Mouse (Mus musculus): Measurements from ENCODE around the gene Cdc20. TPM values are rescaled to one million over a fixed set of nuclear protein-coding genes. Genes with fewer than 3 reads are reported as not detected.

Gene Cdc20
- polyA plus RNA-seq, 1 experiment from 2014 or later = 298 TPM

DNA sequence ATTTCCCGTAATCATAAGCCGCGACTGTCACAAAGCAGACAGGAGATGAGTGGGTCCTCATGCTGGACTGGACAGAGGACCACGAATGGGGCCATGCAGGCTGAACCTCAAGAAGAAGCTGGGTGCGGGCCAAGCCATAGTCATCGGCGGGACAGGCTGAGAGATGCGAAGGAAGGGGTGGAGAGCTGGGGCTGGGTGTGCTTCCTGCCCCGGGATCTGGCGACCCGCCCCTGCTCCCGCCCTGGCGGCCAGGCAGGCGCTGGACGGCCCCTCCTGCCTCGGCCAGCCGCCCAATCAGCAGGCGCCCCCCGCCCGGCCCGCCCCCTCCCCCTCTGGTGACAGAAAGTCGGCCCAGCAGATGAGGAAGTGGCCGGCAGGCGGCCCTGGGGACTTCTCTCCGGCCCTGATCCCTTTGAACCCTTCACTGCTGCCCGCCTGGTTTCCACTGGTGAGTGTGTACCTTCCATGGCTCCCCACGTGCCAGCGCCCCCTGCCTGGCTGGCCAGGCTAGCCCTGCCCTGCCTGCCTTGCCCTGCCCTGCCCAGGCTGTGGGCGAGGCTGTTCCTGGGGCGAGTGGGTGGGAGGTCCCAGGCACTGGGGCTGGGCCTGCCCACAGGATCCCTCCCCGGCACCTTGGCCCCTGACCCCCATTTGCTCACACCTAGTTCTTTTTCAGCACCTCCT is 9.2 kb downstream of the Cdc20 start, which contains the start of gene Elovl1:
Elovl1 (plus strand) TSS at position 326 of the 684 bp plus-strand sequence.
- WGBS = under 1% methylated on average over 29 of the region's 31 CpGs

DNA sequence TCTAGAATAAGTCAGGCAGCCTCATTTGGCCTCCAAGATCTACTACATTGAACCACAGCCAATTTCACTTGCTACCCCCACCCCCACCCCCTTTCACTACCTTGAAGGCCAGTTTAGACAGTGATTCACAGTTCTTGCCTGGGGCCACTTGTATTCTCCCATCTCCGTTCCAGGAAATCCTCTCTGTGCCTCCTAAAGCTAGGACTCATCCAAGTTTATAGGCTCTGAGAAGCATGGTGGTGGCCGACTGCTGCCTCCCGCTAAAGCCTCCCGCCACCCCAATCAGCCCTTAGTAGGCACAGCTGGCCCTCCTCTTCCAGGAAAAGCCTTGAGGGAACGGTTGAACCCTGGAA is 9.8 kb downstream of the Cdc20 start:
- ATAC-seq (replicated peaks; ENCODE audit: insufficient number of reproducible peaks, low FRiP score, low TSS enrichment, low read depth) (peak; percentile 20; the same call in 1 of the 2 replicates), DNase-seq (ENCODE audit: low spot score) (no peak)
- Histone ChIP-seq H3K9ac (replicated peaks; ENCODE audit: low read length) (peak overlapping the region; percentile 77), H3K27me3 (ENCODE audit: control insufficient read depth, insufficient read depth, low read length) (no peaks in the 10 kb centered on the region), H3K4me3 (ENCODE audit: low read depth, low read length) (peak overlapping the region; percentile 66), H3K27ac (replicated peaks; ENCODE audit: low read depth, low read length) (no peak overlapping the region), H3K4me1 (ENCODE audit: control insufficient read depth, insufficient read depth, low read length) (no peaks in the 10 kb centered on the region), H3K9me3 (replicated peaks; ENCODE audit: control insufficient read depth, low read length) (no peaks in the 10 kb centered on the region), H3K36me3 (replicated peaks; ENCODE audit: control insufficient read depth, insufficient read depth, low read depth, low read length) (peaks cover 5% of the 10 kb centered on the region; the same call in 1 of the 2 replicates), H3K4me2 (ENCODE audit: low read depth, low read length) (peak overlapping the region; percentile 86)
- WGBS = 2% methylated on average over 5 of the region's 5 CpGs

More for the DNA sequence above, 9.2 kb downstream of the Cdc20 start, which contains the start of gene Elovl1:
- peak; percentile 96 for ATAC-seq (replicated peaks; ENCODE audit: insufficient number of reproducible peaks, low FRiP score, low TSS enrichment, low read depth)
- peak within 1 kb of the TSS; percentile 86 for H3K4me2 ChIP-seq (ENCODE audit: low read depth, low read length)
- H3K27me3 ChIP-seq (ENCODE audit: control insufficient read depth, insufficient read depth, low read length) = no peaks in the 10 kb centered on the region
- peak; percentile 86 for DNase-seq (ENCODE audit: low spot score)
- 0 out of 2 replicates have a peak within 1 kb of the TSS, but pooled peaks have one; percentile 62 for H3K27ac ChIP-seq (replicated peaks; ENCODE audit: low read depth, low read length)
- peak within 1 kb of the TSS; percentile 66 for H3K4me3 ChIP-seq (ENCODE audit: low read depth, low read length)
- H3K4me1 ChIP-seq (ENCODE audit: control insufficient read depth, insufficient read depth, low read length) = no peaks in the 10 kb centered on the region
- H3K36me3 ChIP-seq (replicated peaks; ENCODE audit: control insufficient read depth, insufficient read depth, low read depth, low read length) = peaks cover 6% of the 10 kb centered on the region; the same call in 1 of the 2 replicates
- H3K9me3 ChIP-seq (replicated peaks; ENCODE audit: control insufficient read depth, low read length) = no peaks in the 10 kb centered on the region
- peak within 1 kb of the TSS; percentile 77 for H3K9ac ChIP-seq (replicated peaks; ENCODE audit: low read length)

DNA sequence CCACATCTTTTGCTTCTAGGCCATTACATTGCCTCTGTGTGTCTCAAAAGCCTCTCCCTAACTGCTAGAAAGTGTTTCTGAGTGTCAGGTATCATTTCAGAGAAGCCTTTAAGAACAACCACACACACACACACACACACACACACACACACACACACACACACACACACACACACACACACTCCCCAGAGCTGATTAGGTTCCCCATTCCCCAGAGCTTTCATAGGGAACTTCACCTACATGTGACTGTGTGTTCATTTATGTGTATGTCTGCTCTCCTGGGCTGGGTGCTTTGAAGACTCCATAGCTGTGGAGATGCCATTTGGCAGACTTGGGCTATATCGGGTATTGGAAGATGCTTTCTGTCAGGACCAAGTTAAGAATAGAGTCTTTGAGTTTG is 11.8 kb downstream of the Cdc20 start:
- Histone ChIP-seq H3K9me3 (replicated peaks; ENCODE audit: control insufficient read depth, low read length) (no peaks in the 10 kb centered on the region), H3K4me1 (ENCODE audit: control insufficient read depth, insufficient read depth, low read length) (no peaks in the 10 kb centered on the region), H3K27ac (replicated peaks; ENCODE audit: low read depth, low read length) (no peak overlapping the region), H3K36me3 (replicated peaks; ENCODE audit: control insufficient read depth, insufficient read depth, low read depth, low read length) (no peaks in the 10 kb centered on the region), H3K9ac (replicated peaks; ENCODE audit: low read length) (no peak overlapping the region), H3K4me2 (ENCODE audit: low read depth, low read length) (no peak overlapping the region), H3K27me3 (ENCODE audit: control insufficient read depth, insufficient read depth, low read length) (no peaks in the 10 kb centered on the region), H3K4me3 (ENCODE audit: low read depth, low read length) (no peak overlapping the region)
- ATAC-seq (replicated peaks; ENCODE audit: insufficient number of reproducible peaks, low FRiP score, low TSS enrichment, low read depth) = no peak
- DNase-seq (ENCODE audit: low spot score) = no peak
- 85% methylated on average over 1 of the region's 1 CpGs for WGBS

- no peaks in the 10 kb centered on the region for H3K9me3 ChIP-seq (replicated peaks; ENCODE audit: control insufficient read depth, low read length)
- no peaks in the 10 kb centered on the region for H3K36me3 ChIP-seq (replicated peaks; ENCODE audit: control insufficient read depth, insufficient read depth, low read depth, low read length)
- H3K27me3 ChIP-seq (ENCODE audit: control insufficient read depth, insufficient read depth, low read length) = no peaks in the 10 kb centered on the region
- no peaks in the 10 kb centered on the region for H3K4me1 ChIP-seq (ENCODE audit: control insufficient read depth, insufficient read depth, low read length)
- H3K27ac ChIP-seq (replicated peaks; ENCODE audit: low read depth, low read length) = no peak overlapping the region
- no peak overlapping the region for H3K4me3 ChIP-seq (ENCODE audit: low read depth, low read length)
- no peak overlapping the region for H3K4me2 ChIP-seq (ENCODE audit: low read depth, low read length)
- ATAC-seq (replicated peaks; ENCODE audit: insufficient number of reproducible peaks, low FRiP score, low TSS enrichment, low read depth) = no peak
- DNase-seq (ENCODE audit: low spot score) = no peak
- 87% methylated on average over 4 of the region's 4 CpGs for WGBS
- no peak overlapping the region for H3K9ac ChIP-seq (replicated peaks; ENCODE audit: low read length)
Measured at GRCm38 (mm10) chr4:118424541-118425160, 12.5 kb downstream of the Cdc20 start.

GRCm38 (mm10) chr4:118421384-118421783 is 15.8 kb downstream of the Cdc20 start:
- no peak overlapping the region for H3K27ac ChIP-seq (replicated peaks; ENCODE audit: low read depth, low read length)
- H3K4me2 ChIP-seq (ENCODE audit: low read depth, low read length) = no peak overlapping the region
- no peaks in the 10 kb centered on the region for H3K27me3 ChIP-seq (ENCODE audit: control insufficient read depth, insufficient read depth, low read length)
- no peak for DNase-seq (ENCODE audit: low spot score)
- 98% methylated on average over 3 of the region's 3 CpGs for WGBS
- ATAC-seq (replicated peaks; ENCODE audit: insufficient number of reproducible peaks, low FRiP score, low TSS enrichment, low read depth) = no peak
- H3K9me3 ChIP-seq (replicated peaks; ENCODE audit: control insufficient read depth, low read length) = no peaks in the 10 kb centered on the region
- no peaks in the 10 kb centered on the region for H3K4me1 ChIP-seq (ENCODE audit: control insufficient read depth, insufficient read depth, low read length)
- H3K4me3 ChIP-seq (ENCODE audit: low read depth, low read length) = no peak overlapping the region
- H3K36me3 ChIP-seq (replicated peaks; ENCODE audit: control insufficient read depth, insufficient read depth, low read depth, low read length) = no peaks in the 10 kb centered on the region
- no peak overlapping the region for H3K9ac ChIP-seq (replicated peaks; ENCODE audit: low read length)

DNA sequence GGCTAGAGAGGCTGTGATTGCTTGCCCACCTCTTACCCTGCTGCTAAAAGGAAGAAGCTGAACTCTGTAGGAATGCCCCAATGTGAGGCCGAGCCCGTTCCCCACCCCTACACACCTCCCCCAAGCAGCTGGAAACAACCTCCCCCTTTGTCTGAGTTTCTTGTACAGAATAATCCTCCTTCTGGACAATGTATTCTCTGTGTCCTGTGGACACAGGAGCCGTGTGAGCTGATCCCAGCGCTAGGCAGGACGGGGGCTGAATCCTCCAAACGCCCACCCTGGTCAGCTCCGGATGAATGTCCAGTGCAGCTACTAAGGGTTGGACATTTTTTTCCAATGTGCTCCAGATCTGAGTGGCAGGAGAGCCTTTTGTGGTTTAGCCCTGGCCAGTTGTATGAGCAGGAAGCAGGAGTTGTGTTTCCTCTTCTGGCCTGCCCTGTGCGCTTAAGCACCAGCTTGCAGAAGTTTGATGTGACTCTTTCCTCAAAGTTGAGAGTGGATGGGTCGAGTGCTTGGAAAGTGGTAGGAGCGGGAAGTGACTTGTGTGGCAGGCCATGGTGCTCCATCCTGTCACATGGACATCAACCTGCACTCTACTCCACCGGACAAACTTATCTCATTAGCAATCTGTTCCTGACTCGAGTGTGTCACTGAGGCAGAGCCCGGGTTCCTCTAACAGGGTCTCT is 19.9 kb downstream of the Cdc20 start:
- no peak overlapping the region for H3K27ac ChIP-seq (replicated peaks; ENCODE audit: low read depth, low read length)
- H3K4me1 ChIP-seq (ENCODE audit: control insufficient read depth, insufficient read depth, low read length) = no peaks in the 10 kb centered on the region
- no peaks in the 10 kb centered on the region for H3K27me3 ChIP-seq (ENCODE audit: control insufficient read depth, insufficient read depth, low read length)
- no peak overlapping the region for H3K4me2 ChIP-seq (ENCODE audit: low read depth, low read length)
- peaks cover 5% of the 10 kb centered on the region for H3K36me3 ChIP-seq (replicated peaks; ENCODE audit: control insufficient read depth, insufficient read depth, low read depth, low read length)
- H3K9ac ChIP-seq (replicated peaks; ENCODE audit: low read length) = no peak overlapping the region
- DNase-seq (ENCODE audit: low spot score) (no peak), ATAC-seq (replicated peaks; ENCODE audit: insufficient number of reproducible peaks, low FRiP score, low TSS enrichment, low read depth) (0 out of 2 replicates have a peak, but pooled peaks have one; percentile 70)
- H3K4me3 ChIP-seq (ENCODE audit: low read depth, low read length) = no peak overlapping the region
- H3K9me3 ChIP-seq (replicated peaks; ENCODE audit: control insufficient read depth, low read length) = no peaks in the 10 kb centered on the region
- 67% methylated on average over 13 of the region's 13 CpGs for WGBS

- 89% methylated on average over 5 of the region's 5 CpGs for WGBS
- H3K36me3 ChIP-seq (replicated peaks; ENCODE audit: control insufficient read depth, insufficient read depth, low read depth, low read length) = peaks cover 5% of the 10 kb centered on the region
- H3K27me3 ChIP-seq (ENCODE audit: control insufficient read depth, insufficient read depth, low read length) = no peaks in the 10 kb centered on the region
- no peaks in the 10 kb centered on the region for H3K4me1 ChIP-seq (ENCODE audit: control insufficient read depth, insufficient read depth, low read length)
- no peak overlapping the region for H3K4me3 ChIP-seq (ENCODE audit: low read depth, low read length)
- H3K4me2 ChIP-seq (ENCODE audit: low read depth, low read length) = no peak overlapping the region
- DNase-seq (ENCODE audit: low spot score) (no peak), ATAC-seq (replicated peaks; ENCODE audit: insufficient number of reproducible peaks, low FRiP score, low TSS enrichment, low read depth) (no peak)
- no peak overlapping the region for H3K27ac ChIP-seq (replicated peaks; ENCODE audit: low read depth, low read length)
- no peak overlapping the region for H3K9ac ChIP-seq (replicated peaks; ENCODE audit: low read length)
- no peaks in the 10 kb centered on the region for H3K9me3 ChIP-seq (replicated peaks; ENCODE audit: control insufficient read depth, low read length)
Measured at GRCm38 (mm10) chr4:118416329-118416728, 20.8 kb downstream of the Cdc20 start.

- H3K4me3 ChIP-seq (ENCODE audit: low read depth, low read length) = no peak overlapping the region
- no peaks in the 10 kb centered on the region for H3K4me1 ChIP-seq (ENCODE audit: control insufficient read depth, insufficient read depth, low read length)
- H3K4me2 ChIP-seq (ENCODE audit: low read depth, low read length) = no peak overlapping the region
- WGBS = 84% methylated on average over 2 of the region's 2 CpGs
- ATAC-seq (replicated peaks; ENCODE audit: insufficient number of reproducible peaks, low FRiP score, low TSS enrichment, low read depth) = no peak
- H3K27ac ChIP-seq (replicated peaks; ENCODE audit: low read depth, low read length) = no peak overlapping the region
- H3K9me3 ChIP-seq (replicated peaks; ENCODE audit: control insufficient read depth, low read length) = no peaks in the 10 kb centered on the region
- H3K27me3 ChIP-seq (ENCODE audit: control insufficient read depth, insufficient read depth, low read length) = no peaks in the 10 kb centered on the region
- no peak for DNase-seq (ENCODE audit: low spot score)
- H3K9ac ChIP-seq (replicated peaks; ENCODE audit: low read length) = no peak overlapping the region
- peaks cover 5% of the 10 kb centered on the region for H3K36me3 ChIP-seq (replicated peaks; ENCODE audit: control insufficient read depth, insufficient read depth, low read depth, low read length)
Measured at GRCm38 (mm10) chr4:118415779-118416178, 21.4 kb downstream of the Cdc20 start.

All from embryonic facial prominence, embryonic 11.5 days (tissue).